Mouse (Mus musculus) lung, adult 2 months (tissue): ENCODE measurements around the gene Tgfbr3. TPM values are rescaled to one million over a fixed set of nuclear protein-coding genes. Genes with fewer than 3 reads are reported as not detected.

ENCODE experiments used
- DNase-seq: peaks from one replicate; pipeline ENCODE4 v3.0.0; 2022
- H3K4me1 ChIP-seq: fragments of 200-500 bp; 2 replicates; pipeline ENCODE4 v1.6.1; 2011; ENCODE audit warnings: low read length; ENCODE audit not compliant: control insufficient read depth, insufficient read depth
- H3K4me3 ChIP-seq: fragments of 200-500 bp; replicated peaks from 2 replicates; pipeline ENCODE3; 2011; ENCODE audit warnings: low read depth, mild to moderate bottlenecking, control low read depth, low read length; ENCODE audit errors: extremely low read depth
- CTCF ChIP-seq: fragments of 200-500 bp; IDR thresholded peaks from 2 replicates; pipeline ENCODE4 v1.5.1; 2011; ENCODE audit warnings: mild to moderate bottlenecking, low read length, control low read depth; ENCODE audit not compliant: insufficient read depth
- POLR2A ChIP-seq: fragments of 200-500 bp; IDR thresholded peaks from 2 replicates; pipeline ENCODE4 v1.6.1; 2011; ENCODE audit warnings: low read depth, mild to moderate bottlenecking, control low read depth, low read length, borderline replicate concordance; ENCODE audit errors: extremely low read depth
- WGBS: fragments of 180-500 bp; shearing (Covaris S2); methylation state at CpG from one replicate; pipeline ENCODE4 v1.1.7; 2018; 5-methylcytosine and 5-hydroxymethylcytosine counted together
- polyA plus RNA-seq: library from polyadenylated mRNA; depleted of rRNA; stranded (reverse); fragments of >200 nt; gene quantifications from 2 replicates; pipeline ENCODE4 v1.2.3, GENCODE M21; 2012

The Tgfbr3 gene
- polyA plus RNA-seq, 1 experiment, result 47.3 TPM

DNA sequence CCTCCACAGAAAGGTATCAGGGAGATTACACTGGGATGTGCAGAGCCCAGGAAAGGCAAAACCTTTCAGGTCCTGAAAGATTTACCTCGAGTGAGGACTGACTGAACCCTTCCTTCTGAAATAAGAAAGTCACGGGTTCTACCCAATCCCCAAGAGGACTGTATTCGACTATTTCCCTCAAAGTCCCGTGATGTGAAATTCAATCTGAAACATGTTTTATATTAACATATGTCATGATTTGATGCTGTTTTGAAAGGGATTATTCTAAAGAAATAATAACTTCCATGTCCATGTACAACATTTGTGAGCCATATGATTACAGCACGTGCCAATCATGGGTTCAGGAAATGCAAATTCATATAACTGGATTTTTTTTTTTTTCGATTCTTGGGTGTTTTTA is 126.6 kb downstream of the Tgfbr3 start:
- no peak for TF ChIP-seq POLR2A
- no peak for TF ChIP-seq CTCF
- Histone ChIP-seq H3K4me3 (no peak overlapping the region), H3K4me1 (peaks cover 23% of the 10 kb centered on the region)
- DNase-seq, result no peak
- 86% methylated on average over 6 of the region's 6 CpGs for WGBS

DNA sequence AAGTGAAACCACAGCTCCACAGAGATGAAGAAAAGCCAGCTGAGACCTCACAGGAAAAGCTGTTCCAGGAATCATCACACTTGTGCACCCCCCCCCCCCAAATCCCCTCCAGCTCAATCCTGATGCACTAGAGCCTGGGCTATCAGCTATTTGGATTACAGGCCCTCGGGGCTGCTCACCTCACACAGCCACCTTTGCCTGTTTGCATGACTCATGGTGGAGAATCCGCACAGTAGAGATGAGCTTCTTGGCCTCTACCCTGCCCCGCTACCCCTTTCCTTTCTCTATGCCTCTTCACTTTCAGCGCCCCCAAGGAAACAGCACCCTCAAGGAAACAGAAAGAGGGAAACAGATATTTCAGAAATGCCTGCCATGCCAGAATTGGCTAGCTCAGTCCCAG is 127.1 kb downstream of the Tgfbr3 start:
- TF ChIP-seq CTCF (no peak), POLR2A (no peak)
- no peak overlapping the region for H3K4me3 ChIP-seq
- DNase-seq, result no peak
- WGBS, result 82% methylated on average over 4 of the region's 4 CpGs
- peaks cover 18% of the 10 kb centered on the region for H3K4me1 ChIP-seq

DNA sequence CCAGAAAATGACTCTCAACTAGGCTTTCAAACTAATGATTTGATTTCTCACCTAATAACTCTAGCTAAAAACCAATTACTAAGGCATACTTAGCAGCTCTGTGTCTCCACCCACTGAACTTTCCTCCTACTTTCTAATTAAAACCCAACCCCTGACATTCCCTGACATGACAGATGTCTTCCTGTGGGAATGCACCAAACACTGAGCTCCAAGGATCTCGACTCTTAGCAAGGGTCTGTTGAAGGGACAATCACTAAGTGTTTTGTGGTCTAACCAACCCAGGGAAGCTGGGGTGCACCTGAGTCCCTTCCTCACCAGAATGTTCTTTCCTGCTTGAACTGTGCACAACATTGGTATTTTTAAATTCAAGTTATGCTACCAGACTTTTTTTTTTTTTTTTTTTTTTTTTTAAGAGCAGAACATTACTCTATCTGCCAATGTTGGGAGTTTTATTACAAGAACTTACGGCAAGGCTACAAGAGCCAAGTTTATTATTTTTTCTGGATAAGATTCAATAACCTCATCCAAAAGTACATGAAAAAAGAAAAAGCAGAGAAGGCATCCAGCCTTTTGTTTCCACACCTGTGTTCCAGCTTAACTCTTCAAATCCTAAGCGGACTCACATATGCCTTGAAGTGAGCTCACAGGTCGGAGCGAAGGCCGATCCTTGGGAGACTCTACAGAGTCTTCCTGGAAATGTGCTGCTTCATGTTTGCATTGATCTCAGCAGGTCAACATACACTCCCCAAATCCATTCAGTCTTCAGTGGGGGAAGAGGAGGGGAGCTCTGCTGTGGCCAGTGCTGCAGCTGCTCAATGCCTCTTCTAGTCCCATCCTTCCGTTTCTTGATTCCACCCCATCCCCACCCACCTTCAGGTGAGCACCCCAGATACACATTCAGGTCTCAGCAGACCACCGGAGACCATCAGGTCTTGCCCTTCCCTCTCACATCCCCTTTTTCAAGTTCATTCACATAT is 129.2 kb downstream of the Tgfbr3 start:
- peaks cover 6% of the 10 kb centered on the region; the same call in 1 of the 2 replicates for H3K4me1 ChIP-seq
- TF ChIP-seq CTCF (no peak), POLR2A (no peak)
- no peak overlapping the region for H3K4me3 ChIP-seq
- no peak for DNase-seq
- WGBS, result 71% methylated on average over 8 of the region's 8 CpGs

DNA sequence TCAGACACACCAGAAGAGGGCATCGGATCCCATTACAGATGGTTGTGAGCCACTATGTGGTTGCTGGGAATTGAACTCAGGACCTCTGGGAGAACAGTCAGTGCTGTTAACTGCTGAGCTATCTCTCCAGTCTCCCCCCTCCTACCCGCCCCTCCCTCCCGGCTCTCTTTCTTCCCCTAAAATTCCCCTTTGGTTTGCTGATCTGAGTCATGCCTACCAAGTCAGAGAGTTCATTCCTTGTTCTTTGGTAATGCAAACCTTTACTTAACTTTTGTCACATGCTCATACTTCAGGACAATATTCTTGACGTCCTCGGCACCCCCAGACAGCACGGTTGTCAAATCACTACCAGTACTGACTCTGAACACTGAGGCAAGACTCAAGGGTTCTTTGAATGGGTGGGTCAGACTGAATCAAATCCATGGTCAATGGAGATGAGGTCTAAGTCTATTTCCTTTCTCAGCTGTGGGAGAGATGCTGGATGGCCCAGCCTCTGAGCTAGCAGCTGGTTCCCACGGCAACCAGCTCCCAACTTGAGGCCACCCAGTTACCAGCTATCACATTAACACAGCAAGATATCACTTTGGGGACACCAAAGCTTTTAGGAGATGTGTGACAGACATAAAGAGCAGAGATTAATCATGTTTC is 130.8 kb downstream of the Tgfbr3 start:
- 89% methylated on average over 7 of the region's 7 CpGs for WGBS
- no peak for TF ChIP-seq POLR2A
- no peak for TF ChIP-seq CTCF
- Histone ChIP-seq H3K4me1 (peaks cover 6% of the 10 kb centered on the region; the same call in 1 of the 2 replicates), H3K4me3 (no peak overlapping the region)
- no peak for DNase-seq

DNA sequence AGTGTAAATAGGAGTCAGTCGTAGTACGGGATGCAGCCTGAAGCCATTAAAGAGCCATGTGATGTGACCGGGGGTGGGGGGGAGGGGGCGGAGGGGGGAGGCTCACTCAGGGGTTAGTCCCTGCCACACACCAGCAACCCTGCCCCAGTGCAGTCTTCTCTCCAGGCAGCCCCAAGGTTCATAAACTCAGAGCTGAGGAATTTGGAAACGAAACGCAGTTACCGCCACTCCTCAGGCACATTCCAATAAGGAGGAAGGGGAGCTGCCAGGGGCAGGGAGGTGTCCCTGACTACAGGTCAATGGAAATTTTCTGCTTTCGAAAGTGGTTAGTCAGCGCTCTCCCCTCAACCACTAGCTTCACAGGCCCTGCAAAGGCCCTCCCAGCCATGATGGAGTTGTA is 132.0 kb downstream of the Tgfbr3 start:
- Histone ChIP-seq H3K4me3 (no peak overlapping the region), H3K4me1 (peaks cover 6% of the 10 kb centered on the region; the same call in 1 of the 2 replicates)
- TF ChIP-seq CTCF, result no peak
- no peak for TF ChIP-seq POLR2A
- 63% methylated on average over 9 of the region's 9 CpGs for WGBS
- DNase-seq, result no peak

DNA sequence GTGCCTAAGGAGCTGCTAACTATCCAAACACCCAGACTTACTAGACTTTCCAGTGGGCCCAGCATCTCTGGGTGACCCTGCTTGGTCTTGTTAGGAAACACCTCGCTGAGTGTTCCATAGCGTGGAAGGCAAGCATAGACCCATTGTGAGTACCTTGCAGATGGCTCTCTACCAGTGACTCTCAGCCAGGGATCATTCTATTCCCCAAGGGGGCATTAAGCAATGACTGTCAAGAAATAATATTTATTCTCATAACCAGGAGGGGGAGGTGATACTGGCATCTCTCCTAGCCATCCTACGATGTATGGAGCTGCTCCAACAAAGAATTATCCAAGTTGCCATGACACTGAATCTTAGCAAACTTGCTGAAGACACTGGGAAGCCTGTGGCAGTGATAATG is 133.3 kb downstream of the Tgfbr3 start:
- no peak for TF ChIP-seq POLR2A
- TF ChIP-seq CTCF, result no peak
- no peak for DNase-seq
- H3K4me1 ChIP-seq, result peaks cover 6% of the 10 kb centered on the region; the same call in 1 of the 2 replicates
- no peak overlapping the region for H3K4me3 ChIP-seq
- 80% methylated on average over 3 of the region's 3 CpGs for WGBS

DNA sequence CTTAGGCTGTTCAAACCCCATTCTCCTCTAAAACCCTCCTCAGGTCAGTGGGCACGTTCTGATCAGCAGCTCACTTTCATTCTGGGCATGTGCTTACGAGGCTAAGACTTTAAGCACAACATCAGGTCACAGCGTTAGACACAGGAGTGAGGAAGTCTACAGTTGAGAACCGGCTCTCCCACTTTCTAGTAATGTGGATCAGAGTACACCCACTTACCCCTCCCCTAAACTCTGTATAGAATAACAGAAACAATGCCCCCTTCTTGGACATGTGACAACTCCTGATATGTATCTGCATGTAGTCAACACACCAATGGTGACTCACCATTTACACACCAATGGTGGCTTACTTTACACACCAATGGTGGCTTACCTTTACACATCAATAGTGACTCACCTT is 136.4 kb downstream of the Tgfbr3 start:
- WGBS, result 72% methylated on average over 4 of the region's 4 CpGs
- TF ChIP-seq CTCF, result no peak
- TF ChIP-seq POLR2A, result no peak
- Histone ChIP-seq H3K4me1 (peaks cover 5% of the 10 kb centered on the region), H3K4me3 (no peak overlapping the region)
- DNase-seq, result no peak

DNA sequence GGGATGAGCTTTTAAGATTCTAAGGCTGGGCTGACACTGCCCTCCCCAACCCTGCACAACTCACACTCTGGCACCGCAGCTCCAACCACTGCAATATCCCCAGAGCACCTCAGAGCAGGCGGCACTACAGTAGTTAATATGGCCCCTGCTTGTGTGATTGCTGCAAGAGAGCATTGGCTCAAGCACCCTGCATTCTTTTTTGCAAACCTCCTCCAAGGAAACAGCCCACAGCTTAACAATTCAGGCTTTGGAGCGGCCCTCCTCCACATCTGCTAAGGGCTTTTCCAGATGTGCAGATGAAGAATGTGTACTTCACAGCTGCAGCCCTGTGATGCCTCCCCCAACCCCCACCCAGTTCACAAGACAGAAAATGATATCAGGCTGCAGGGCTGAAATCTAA is 138.1 kb downstream of the Tgfbr3 start:
- Histone ChIP-seq H3K4me1 (peaks cover 11% of the 10 kb centered on the region), H3K4me3 (no peak overlapping the region)
- no peak for DNase-seq
- TF ChIP-seq POLR2A (no peak), CTCF (no peak)
- WGBS, result 58% methylated on average over 3 of the region's 3 CpGs

DNA sequence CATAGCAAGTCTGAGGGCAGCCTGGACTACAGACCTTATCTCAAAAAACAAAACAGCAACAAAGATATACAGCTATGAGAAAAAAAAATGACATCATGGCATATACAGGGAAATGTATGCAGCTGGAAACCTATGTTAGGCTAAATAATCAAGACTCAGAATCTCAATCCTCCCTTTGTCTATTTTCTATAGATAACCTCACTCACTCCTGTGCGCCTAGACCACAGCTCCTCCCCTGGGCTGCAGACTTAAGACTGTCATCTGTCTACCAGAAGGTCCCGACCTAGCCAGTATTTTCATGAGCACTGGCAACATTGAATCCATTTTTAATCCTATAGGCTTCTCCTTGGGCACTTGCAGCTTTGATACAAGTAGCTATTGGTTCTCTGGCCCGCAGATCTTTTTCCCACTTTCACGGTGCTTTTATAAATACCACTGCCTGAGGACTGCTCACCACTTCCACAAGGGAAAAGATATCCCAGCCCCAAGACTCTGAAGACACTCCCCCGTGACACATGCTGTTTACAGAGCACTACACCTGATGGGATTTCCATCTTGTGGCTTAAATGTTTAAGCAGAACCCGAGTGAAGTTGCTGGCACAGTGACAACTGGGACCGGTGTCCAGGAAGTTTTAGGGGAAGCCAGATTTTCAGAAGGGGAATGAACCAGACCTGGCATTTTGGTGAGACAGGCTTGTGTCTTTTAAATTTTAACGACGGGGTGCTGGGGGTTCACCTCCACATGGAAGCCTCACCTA is 138.7 kb downstream of the Tgfbr3 start:
- H3K4me1 ChIP-seq, result peaks cover 16% of the 10 kb centered on the region
- no peak for DNase-seq
- TF ChIP-seq POLR2A, result no peak
- TF ChIP-seq CTCF, result no peak
- WGBS, result 34% methylated on average over 9 of the region's 9 CpGs
- H3K4me3 ChIP-seq, result no peak overlapping the region
